Comparison of ENCODE assay signal across 9 mouse cellular contexts in genomic region chr5:35447656-35448443, GRCm38 (mm10). TPM values are rescaled to one million over a fixed set of nuclear protein-coding genes. Genes with fewer than 3 reads are reported as not detected.
A peak's percentile ranks its signal among the peaks of the same experiment; 100 is the strongest.
DNase-seq lines count a peak whose midpoint lies in the region; ATAC-seq and TF ChIP-seq lines count a peak whose summit lies in the region.
"Had no signal": no experiment of that assay in that cellular context is flagged by ENCODE, and none has a peak within 500 bp of the region (broad histone marks: within the 10 kb centered on the region; RNA-seq: fewer than 3 reads in every experiment).

No protein-coding gene starts in this region.

- TF ChIP-seq POLR2A in heart, adult 2 months (IDR thresholded peaks at IDR 0.05; ENCODE audit: insufficient read depth, low read depth, low read length), result no peak

- H3K36me3 ChIP-seq in heart, embryonic 14.5 days (ENCODE audit: control insufficient read depth, insufficient read depth, low read length), result no peaks in the 10 kb centered on the region
- H3K36me3 ChIP-seq in heart, adult 2 months (ENCODE audit: control insufficient read depth, insufficient read depth, low read length), result no peaks in the 10 kb centered on the region
- H3K36me3 ChIP-seq in midbrain, embryonic 14.5 days (ENCODE audit: control insufficient read depth, insufficient read depth, low read length), result no peaks in the 10 kb centered on the region

- peak overlapping the region; percentile 44 for H3K4me2 ChIP-seq in heart, embryonic 14.5 days (ENCODE audit: low read length)
- peak overlapping the region; percentile 65 for H3K4me2 ChIP-seq in midbrain, embryonic 14.5 days (ENCODE audit: low read length)

- no peak for TF ChIP-seq CTCF in heart, adult 2 months (IDR thresholded peaks at IDR 0.05)

- no peaks in the 10 kb centered on the region for H3K9me3 ChIP-seq in heart, embryonic 14.5 days (ENCODE audit: control insufficient read depth, low read length)
- H3K9me3 ChIP-seq in midbrain, embryonic 14.5 days (ENCODE audit: control insufficient read depth, low read length), result no peaks in the 10 kb centered on the region

- intact Hi-C loops in heart, adult 2 months (cut with DNase I), result no loop called here

- no peaks in the 10 kb centered on the region for H3K79me2 ChIP-seq in heart, adult 2 months (replicated peaks; ENCODE audit: control insufficient read depth, insufficient read depth, low read length)

- H3K9ac ChIP-seq in heart, embryonic 14.5 days (ENCODE audit: low read length), result no peak overlapping the region
- no peak overlapping the region for H3K9ac ChIP-seq in heart, adult 2 months (ENCODE audit: low read depth, low read length)
- peak overlapping the region; percentile 59 for H3K9ac ChIP-seq in midbrain, embryonic 14.5 days (replicated peaks; ENCODE audit: low read length)

- no peak for TF ChIP-seq EP300 in heart, adult 2 months (IDR thresholded peaks at IDR 0.05; ENCODE audit: insufficient read depth, low read depth, low read length)

- no peak overlapping the region for H3K27ac ChIP-seq in heart, embryonic 14.5 days (replicated peaks in 1 of 2; ENCODE audit: control insufficient read depth in 1 of 2, insufficient read depth in 1 of 2, low read depth in 2 of 2, low read length in 2 of 2)
- H3K27ac ChIP-seq in heart, adult 2 months, result no peak overlapping the region
- H3K27ac ChIP-seq in midbrain, embryonic 14.5 days (replicated peaks; ENCODE audit: low read depth, low read length), result peak overlapping the region; percentile 78

- no peak for DNase-seq in heart, adult 2 months
- peak; percentile 90 for DNase-seq in embryo, embryonic 10 days (ENCODE audit: low spot score)
- DNase-seq in gastrocnemius, postnatal 25 days, result peak; percentile 11
- DNase-seq in layer of hippocampus, adult 9-11 months, result peak; percentile 59
- peak; percentile 92 for DNase-seq in midbrain, embryonic 14.5 days
- no peak for DNase-seq in yolk sac, embryonic 10.5 days (ENCODE audit: low spot score)
- no peak for DNase-seq in urinary bladder, postnatal 25 days (ENCODE audit: low spot score)

- H3K4me1 ChIP-seq in heart, embryonic 14.5 days (ENCODE audit: control insufficient read depth in 2 of 2, insufficient read depth in 2 of 2, low read length in 2 of 2), result no peaks in the 10 kb centered on the region; a peak in 1 of 4 replicates
- no peaks in the 10 kb centered on the region for H3K4me1 ChIP-seq in heart, adult 2 months (ENCODE audit: control insufficient read depth, insufficient read depth, low read length)
- peaks cover 13% of the 10 kb centered on the region for H3K4me1 ChIP-seq in midbrain, embryonic 14.5 days (ENCODE audit: control insufficient read depth, insufficient read depth, low read length)

- H3K27me3 ChIP-seq in heart, embryonic 14.5 days (ENCODE audit: control insufficient read depth, insufficient read depth, low read length), result peaks cover 32% of the 10 kb centered on the region
- H3K27me3 ChIP-seq in heart, adult 2 months (ENCODE audit: control insufficient read depth, insufficient read depth, low read length), result peaks cover 5% of the 10 kb centered on the region; the same call in 1 of the 2 replicates
- H3K27me3 ChIP-seq in midbrain, embryonic 14.5 days (ENCODE audit: control insufficient read depth, insufficient read depth, low read length), result no peaks in the 10 kb centered on the region

- no peak for ATAC-seq in heart, embryonic 14.5 days (ENCODE audit: insufficient number of reproducible peaks, insufficient read depth, low FRiP score, low read depth)
- ATAC-seq in midbrain, embryonic 14.5 days (ENCODE audit: low FRiP score, low TSS enrichment), result peak; percentile 90; the same call in 1 of the 2 replicates

- WGBS in heart, embryonic 14.5 days, result 21% methylated on average over 27 of the region's 27 CpGs
- 20% methylated on average over 27 of the region's 27 CpGs for WGBS in heart, adult 2 months
- WGBS in midbrain, embryonic 14.5 days, result 12% methylated on average over 27 of the region's 27 CpGs

- H3K4me3 ChIP-seq in heart, embryonic 14.5 days (ENCODE audit: control insufficient read depth in 1 of 2, insufficient read depth in 1 of 2, low read depth in 1 of 2, low read length in 2 of 2), result peak overlapping the region in 1 of 2 experiments; percentile 8; a peak in 1 of 4 replicates
- no peak overlapping the region for H3K4me3 ChIP-seq in heart, adult 2 months
- H3K4me3 ChIP-seq in midbrain, embryonic 14.5 days (replicated peaks; ENCODE audit: low read depth, low read length), result peak overlapping the region; percentile 31

RNA-seq across cellular contexts. Expression of gene Hmx1, which starts 58.9 kb away (rescaled TPM):
- not detected in 2 replicates for polyA plus RNA-seq in heart, embryonic 14.5 days (2014; fragmentation: Nextera tagmentation; extraction: Ambion mirVana)
- not detected for total RNA-seq in heart, adult 2 months (2021)
- polyA plus RNA-seq in heart, adult 2 months (2012; rRNA removed), result not detected in 2 replicates
- not detected for total RNA-seq in gastrocnemius, postnatal 25 days (2021)
- not detected in 2 replicates for polyA plus RNA-seq in midbrain, embryonic 14.5 days (2014; fragmentation: Nextera tagmentation; extraction: Ambion mirVana)
- polyA plus RNA-seq: liver, embryonic 16.5 days had no signal

Comparison
In these comparisons a context has a peak if more than half of its experiments do, and no peak if none do; other contexts are left out.
1. DNase-seq: peak in embryo, embryonic 10 days (single experiment), gastrocnemius, postnatal 25 days (single experiment), layer of hippocampus, adult 9-11 months (single experiment) and midbrain, embryonic 14.5 days (single experiment); none in heart, adult 2 months (0 of 2), yolk sac, embryonic 10.5 days (single experiment) and urinary bladder, postnatal 25 days (single experiment).